Mouse (Mus musculus) neural tube, embryonic 15.5 days (tissue): Measurements from ENCODE around the gene Rab5if. TPM values are rescaled to one million over a fixed set of nuclear protein-coding genes. Genes with fewer than 3 reads are reported as not detected.
"Not testable (repeated sequence)": the region's sequence is repeated elsewhere in the genome, so short reads cannot be mapped to it uniquely, and the experiment has no call there.

Source experiments
- ATAC-seq: fragments of 200-750 bp; cut with Nextera tagmentation; 2 replicates; pipeline ENCODE4 v1.8.0; 2017; ENCODE audit warnings: mild to moderate bottlenecking, moderate TSS enrichment, moderate library complexity; ENCODE audit not compliant: low FRiP score
- H3K27ac ChIP-seq: fragments of 300-500 bp; sonication (generic); replicated peaks from 2 replicates; pipeline ENCODE4 v1.5.1; 2015; ENCODE audit warnings: mild to moderate bottlenecking, inconsistent platforms
- H3K27me3 ChIP-seq: fragments of 300-500 bp; sonication (generic); replicated peaks from 2 replicates; pipeline ENCODE4 v1.6.1; 2015; ENCODE audit warnings: inconsistent platforms
- H3K36me3 ChIP-seq: fragments of 300-500 bp; sonication (generic); 2 replicates; pipeline ENCODE4 v1.6.1; 2015; ENCODE audit warnings: inconsistent platforms
- H3K4me1 ChIP-seq: fragments of 300-500 bp; sonication (generic); 2 replicates; pipeline ENCODE4 v1.6.1; 2015; ENCODE audit warnings: inconsistent platforms
- H3K4me2 ChIP-seq: fragments of 300-500 bp; sonication (generic); 2 replicates; pipeline ENCODE4 v1.6.1; 2015; ENCODE audit warnings: inconsistent platforms, mild to moderate bottlenecking, moderate library complexity
- H3K4me3 ChIP-seq: fragments of 300-500 bp; sonication (generic); replicated peaks from 2 replicates; pipeline ENCODE4 v1.5.1; 2015; ENCODE audit warnings: mild to moderate bottlenecking, inconsistent platforms
- H3K9ac ChIP-seq: fragments of 300-500 bp; sonication (generic); replicated peaks from 2 replicates; pipeline ENCODE4 v1.6.1; 2015; ENCODE audit warnings: mild to moderate bottlenecking, inconsistent platforms
- H3K9me3 ChIP-seq: fragments of 300-500 bp; sonication (generic); replicated peaks from 2 replicates; pipeline ENCODE4 v1.6.1; 2016; ENCODE audit warnings: inconsistent platforms
- WGBS: fragments of 180-500 bp; shearing (Covaris S2); methylation state at CpG from one replicate; pipeline ENCODE4 v1.1.7; 2015; ENCODE audit warnings: mixed read lengths; 5-methylcytosine and 5-hydroxymethylcytosine counted together
- polyA plus RNA-seq: library from polyadenylated mRNA; unstranded; fragments of >200 nt; fragmentation: Nextera tagmentation; extraction: Ambion mirVana; gene quantifications from 2 replicates; pipeline ENCODE4 v1.2.1, GENCODE M21; 2015

The Rab5if gene
- polyA plus RNA-seq = 152 TPM in 2 replicates

DNA sequence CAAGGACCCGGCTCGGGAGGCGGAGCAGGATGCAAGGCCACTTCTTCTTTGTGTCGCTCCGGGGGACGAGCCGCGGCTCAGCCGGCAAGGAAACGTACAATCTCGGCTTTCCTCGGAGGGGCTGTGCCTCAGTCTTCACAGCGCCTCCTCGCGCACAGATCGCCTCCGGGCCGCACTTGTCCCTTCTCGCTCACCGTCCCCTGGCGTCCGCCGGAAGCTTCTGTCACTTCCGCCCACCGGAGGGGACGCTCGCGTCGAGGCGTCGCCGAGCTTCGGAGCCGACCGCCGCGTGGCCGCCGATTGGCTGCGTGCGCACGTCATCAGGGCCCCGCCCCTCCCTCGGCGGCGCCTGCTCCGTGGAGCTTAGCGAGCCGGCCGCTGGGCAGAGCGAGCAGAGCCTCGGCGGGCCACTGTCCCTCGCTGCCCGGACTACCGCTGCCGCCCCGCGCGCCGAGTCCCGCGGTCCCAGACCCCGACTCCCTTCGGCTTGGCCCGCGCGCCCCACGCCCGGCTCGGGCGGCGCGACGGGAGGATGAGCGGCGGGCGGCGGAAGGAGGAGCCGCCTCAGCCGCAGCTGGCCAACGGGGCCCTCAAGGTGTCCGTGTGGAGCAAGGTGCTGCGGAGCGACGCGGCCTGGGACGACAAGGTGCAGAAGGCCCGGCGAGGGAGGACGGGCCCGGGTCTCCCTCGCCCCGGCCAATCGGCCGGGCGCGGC, at the start of gene Rab5if:
Gene Rab5if (plus strand): TSS at position 357 of the 715 bp plus-strand sequence.
- Histone ChIP-seq H3K4me2 (peak within 1 kb of the TSS; percentile 92), H3K4me1 (peaks cover 44% of the 10 kb centered on the region), H3K27ac (peak within 1 kb of the TSS; percentile 92), H3K9me3 (no peaks in the 10 kb centered on the region), H3K36me3 (peaks cover 25% of the 10 kb centered on the region), H3K4me3 (peak within 1 kb of the TSS; percentile 80), H3K27me3 (no peaks in the 10 kb centered on the region), H3K9ac (peak within 1 kb of the TSS; percentile 92)
- WGBS = under 1% methylated on average over 95 of the region's 98 CpGs
- ATAC-seq = peak; percentile 97

DNA sequence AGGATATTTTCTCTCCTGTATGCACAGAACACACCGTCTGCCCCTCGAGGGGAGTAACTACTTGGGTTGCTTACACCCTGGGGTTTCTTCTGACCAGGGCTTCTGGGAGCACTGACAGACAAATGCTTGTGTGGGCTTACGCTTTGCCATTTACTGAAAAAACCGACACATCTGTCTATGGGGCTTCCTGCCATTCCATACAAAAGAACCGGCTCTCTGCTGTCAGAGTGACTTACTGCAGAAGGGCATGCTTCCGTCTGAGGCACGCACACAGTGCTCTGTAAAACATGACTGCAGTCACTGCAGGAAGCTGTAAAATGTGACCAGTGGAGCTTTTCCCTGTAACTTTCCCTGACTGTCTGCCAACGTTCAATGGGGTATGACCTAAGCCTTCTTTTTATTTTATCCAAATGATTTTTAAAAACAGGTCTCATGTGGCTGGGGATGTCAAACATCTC, 48.6 kb upstream of the Rab5if start:
- peaks cover 16% of the 10 kb centered on the region for H3K4me1 ChIP-seq
- 1% methylated on average over 8 of the region's 8 CpGs for whole genome bisulfite sequencing
- no peak overlapping the region for H3K4me3 ChIP-seq
- H3K9me3 ChIP-seq = no peaks in the 10 kb centered on the region
- 0 out of 2 replicates have a peak overlapping the region, but pooled peaks have one; percentile 11 for H3K9ac ChIP-seq
- H3K27me3 ChIP-seq = no peaks in the 10 kb centered on the region; the same call in 1 of the 2 replicates
- no peak; the same call in 1 of the 2 replicates for ATAC-seq
- 0 out of 2 replicates have a peak overlapping the region, but pooled peaks have one; percentile 52 for H3K27ac ChIP-seq
- no peak overlapping the region for H3K4me2 ChIP-seq
- no peaks in the 10 kb centered on the region for H3K36me3 ChIP-seq

DNA sequence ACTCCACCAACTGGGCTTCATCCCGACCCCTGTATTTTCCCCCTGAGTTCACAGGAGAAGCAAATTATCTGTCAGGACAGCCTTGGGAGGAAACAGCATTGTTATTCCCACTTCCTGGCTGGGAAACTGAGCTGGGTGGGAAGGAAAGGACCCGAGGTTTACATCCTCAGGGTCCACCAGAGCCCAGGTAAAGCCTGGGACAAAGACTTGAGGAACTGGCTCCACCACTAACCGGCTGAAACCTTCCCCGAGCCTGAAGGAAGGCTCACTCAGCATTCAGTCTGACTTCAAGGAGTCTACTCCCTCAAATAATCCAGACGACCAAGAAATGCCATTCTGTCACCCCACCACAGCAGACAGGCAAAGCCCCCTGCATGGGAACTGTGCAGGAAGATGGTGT, 48.0 kb upstream of the Rab5if start:
- ATAC-seq = no peak
- Histone ChIP-seq H3K4me3 (no peak overlapping the region), H3K9ac (no peak overlapping the region), H3K27me3 (no peaks in the 10 kb centered on the region; the same call in 1 of the 2 replicates), H3K27ac (0 out of 2 replicates have a peak overlapping the region, but pooled peaks have one; percentile 3), H3K4me1 (peaks cover 16% of the 10 kb centered on the region), H3K9me3 (no peaks in the 10 kb centered on the region), H3K36me3 (no peaks in the 10 kb centered on the region), H3K4me2 (no peak overlapping the region)
- WGBS = 22% methylated on average over 5 of the region's 5 CpGs

DNA sequence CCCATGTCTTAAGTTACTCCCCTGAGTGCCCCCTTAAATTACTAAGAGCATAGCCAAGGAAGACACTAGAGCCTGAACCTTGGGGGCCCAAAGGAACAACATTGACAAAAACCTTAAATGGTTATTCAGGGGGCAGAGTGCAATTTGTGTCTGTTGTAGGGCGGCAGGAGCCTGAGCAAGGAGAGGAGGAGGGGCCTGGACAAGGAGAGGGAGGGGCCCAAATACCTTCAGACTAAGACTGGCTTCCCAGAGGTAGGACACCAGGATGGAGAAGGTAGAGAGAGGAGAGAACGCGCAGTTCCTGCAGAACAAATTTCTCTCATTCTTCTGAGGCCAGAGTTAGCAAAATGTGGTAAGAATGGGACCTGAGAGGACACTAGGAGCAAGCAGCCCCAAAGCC, 47.5 kb upstream of the Rab5if start:
- no peaks in the 10 kb centered on the region for H3K36me3 ChIP-seq
- 64% methylated on average over 3 of the region's 3 CpGs for WGBS
- no peak overlapping the region for H3K4me3 ChIP-seq
- no peaks in the 10 kb centered on the region for H3K9me3 ChIP-seq
- H3K4me2 ChIP-seq = no peak overlapping the region
- no peak for ATAC-seq
- H3K27ac ChIP-seq = no peak overlapping the region
- peaks cover 16% of the 10 kb centered on the region for H3K4me1 ChIP-seq
- H3K27me3 ChIP-seq = no peaks in the 10 kb centered on the region; the same call in 1 of the 2 replicates
- H3K9ac ChIP-seq = no peak overlapping the region

DNA sequence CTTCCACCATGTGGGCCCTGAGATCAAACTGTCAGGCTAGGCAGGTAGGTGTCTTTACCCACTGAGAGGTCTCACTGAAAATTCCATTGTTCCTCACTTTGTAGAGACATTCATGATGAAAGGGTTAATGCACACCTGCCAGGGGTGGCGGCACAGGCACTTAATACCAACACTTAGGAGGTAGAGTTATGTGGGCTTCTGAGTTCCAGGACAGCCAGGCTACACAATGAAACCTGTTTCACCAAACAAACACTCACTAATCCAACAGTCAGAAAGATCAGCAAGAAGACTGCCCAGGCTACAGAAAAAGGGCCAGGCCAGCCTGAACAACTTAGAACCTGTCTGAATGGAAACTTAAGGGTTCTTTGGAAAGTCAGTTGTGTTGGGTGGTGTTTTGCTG, 46.8 kb upstream of the Rab5if start:
- Histone ChIP-seq H3K27ac (no peak overlapping the region), H3K9ac (no peak overlapping the region), H3K4me1 (peaks cover 16% of the 10 kb centered on the region), H3K36me3 (no peaks in the 10 kb centered on the region), H3K27me3 (no peaks in the 10 kb centered on the region; the same call in 1 of the 2 replicates), H3K9me3 (no peaks in the 10 kb centered on the region), H3K4me3 (no peak overlapping the region), H3K4me2 (no peak overlapping the region)
- WGBS = 65% methylated on average over 1 of the region's 1 CpGs
- no peak for ATAC-seq

DNA sequence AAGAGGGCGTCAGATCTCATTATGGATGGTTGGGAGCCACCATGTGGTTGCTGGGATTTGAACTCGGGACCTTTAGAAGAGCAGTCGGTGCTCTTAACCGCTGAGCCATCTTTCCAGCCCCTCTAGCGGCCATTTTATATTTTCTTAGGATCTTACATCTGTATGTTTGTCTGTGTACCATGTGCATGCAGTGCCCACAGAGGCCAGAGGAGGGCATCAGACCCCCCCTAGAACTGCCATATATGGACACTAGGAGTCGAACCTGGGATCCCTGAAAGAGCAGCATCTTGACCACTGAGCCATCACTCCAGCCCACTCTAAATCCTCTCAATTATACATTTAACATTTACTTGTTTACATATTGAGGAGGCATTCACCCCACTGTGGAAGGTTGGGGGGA, 37.8 kb upstream of the Rab5if start:
- 86% methylated on average over 6 of the region's 6 CpGs for WGBS
- not testable (repeated sequence) for H3K9me3 ChIP-seq

DNA sequence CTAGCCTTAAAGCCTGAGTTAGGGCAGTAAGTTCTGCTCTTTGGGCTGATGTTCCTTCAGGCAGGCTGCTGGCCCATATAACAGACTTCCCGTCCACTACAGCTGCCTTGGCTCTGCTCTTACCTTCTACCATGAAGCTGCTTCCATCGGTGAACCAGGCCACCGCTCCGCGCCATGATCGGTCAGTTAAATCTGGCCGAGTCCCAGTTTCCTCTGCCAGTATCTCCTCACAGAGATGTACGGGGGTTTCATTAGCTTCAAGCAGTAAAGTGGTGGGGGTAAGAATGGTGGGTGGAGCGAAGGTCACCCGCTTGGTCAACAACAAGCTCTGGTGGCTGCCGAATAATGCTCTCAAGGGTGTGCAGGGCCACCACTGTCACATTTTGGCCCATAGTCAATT, 28.6 kb upstream of the Rab5if start:
- ATAC-seq = no peak
- Histone ChIP-seq H3K4me1 (peaks cover 4% of the 10 kb centered on the region), H3K4me3 (no peak overlapping the region), H3K27me3 (no peaks in the 10 kb centered on the region), H3K27ac (no peak overlapping the region), H3K9me3 (0 out of 2 replicates have a peak, but pooled peaks cover 10% of the 10 kb centered on the region), H3K4me2 (no peak overlapping the region), H3K9ac (no peak overlapping the region), H3K36me3 (0 out of 2 replicates have a peak, but pooled peaks cover 23% of the 10 kb centered on the region)
- 96% methylated on average over 11 of the region's 11 CpGs for WGBS

More for the DNA sequence above, 37.8 kb upstream of the Rab5if start:
- not testable (repeated sequence) for H3K27me3 ChIP-seq, ATAC-seq, H3K27ac ChIP-seq, H3K4me3 ChIP-seq, H3K4me2 ChIP-seq, H3K36me3 ChIP-seq, H3K4me1 ChIP-seq, H3K9ac ChIP-seq

DNA sequence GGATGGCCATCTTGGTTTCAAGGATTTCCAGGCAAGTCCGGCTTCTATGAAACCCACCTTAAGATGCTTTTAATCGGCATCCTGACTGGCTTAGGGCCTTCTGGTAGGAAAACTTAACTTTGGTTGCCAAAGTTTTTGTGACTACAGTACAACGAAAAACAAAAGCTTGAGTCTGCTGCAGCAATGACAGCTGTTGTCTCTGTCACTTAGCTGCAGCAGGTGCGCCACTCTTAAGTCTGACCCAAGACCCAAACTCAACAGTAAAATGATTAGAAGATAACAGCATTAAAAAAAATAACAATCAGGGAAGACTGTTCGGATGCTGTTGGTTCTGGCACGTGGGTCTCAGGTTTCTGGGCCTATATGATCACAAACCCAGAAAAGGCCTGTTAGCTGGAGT, 24.1 kb upstream of the Rab5if start:
- H3K36me3 ChIP-seq = 0 out of 2 replicates have a peak, but pooled peaks cover 4% of the 10 kb centered on the region
- H3K4me2 ChIP-seq = peak overlapping the region; percentile 98
- 0 out of 2 replicates have a peak overlapping the region, but pooled peaks have one; percentile 45 for H3K27ac ChIP-seq
- no peak overlapping the region for H3K9ac ChIP-seq
- peak overlapping the region; percentile 60 for H3K4me3 ChIP-seq
- no peak for ATAC-seq
- H3K27me3 ChIP-seq = peaks cover 27% of the 10 kb centered on the region
- WGBS = 64% methylated on average over 6 of the region's 6 CpGs
- peaks cover 41% of the 10 kb centered on the region for H3K4me1 ChIP-seq
- H3K9me3 ChIP-seq = no peaks in the 10 kb centered on the region

DNA sequence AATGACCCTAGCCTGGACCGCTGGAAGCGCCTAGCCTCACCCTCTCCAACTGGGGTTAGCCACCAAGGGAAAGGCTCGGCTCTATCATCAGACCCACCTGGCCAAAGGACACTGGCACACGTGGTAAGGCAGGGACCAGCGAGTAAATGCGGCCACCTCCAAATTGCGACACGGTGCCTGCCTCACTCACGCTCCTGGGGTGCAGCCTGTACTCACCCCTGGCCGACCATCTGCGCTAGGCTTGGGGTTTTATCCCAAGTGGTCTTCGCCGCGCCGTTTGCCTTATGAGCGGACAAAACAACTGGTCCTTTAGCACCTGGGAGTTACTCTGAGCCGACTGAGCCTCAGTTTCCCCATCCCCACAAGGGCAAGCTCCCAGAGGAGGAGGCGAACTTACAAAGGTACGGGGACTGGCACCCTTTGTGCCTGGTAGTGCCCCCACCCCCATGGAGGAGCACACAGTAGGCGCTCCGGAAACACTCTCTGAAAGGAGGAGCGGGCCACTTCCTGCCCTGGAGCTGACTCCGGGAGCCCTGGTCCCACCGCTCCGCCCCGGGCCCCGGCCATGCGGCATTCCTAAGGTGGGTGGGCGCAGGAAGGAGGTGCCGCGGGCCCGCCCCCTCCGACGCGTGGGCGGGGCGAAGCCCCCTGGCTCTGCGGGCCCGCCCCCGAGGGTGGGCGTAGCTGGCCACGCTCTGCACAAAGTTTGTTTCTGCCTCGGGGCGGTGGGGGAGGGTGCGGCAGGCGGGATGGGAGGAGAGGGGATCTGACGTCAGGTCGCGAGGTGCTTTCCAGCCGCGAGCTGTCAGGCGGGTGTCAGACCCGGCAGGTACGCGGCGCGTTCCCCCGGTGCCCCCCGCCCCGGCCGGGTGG, 23.4 kb upstream of the Rab5if start, which contains the start of gene Tgif2:
Gene Tgif2 (plus strand): TSS at position 689 of the 873 bp plus-strand sequence.
- Histone ChIP-seq H3K4me3 (peak within 1 kb of the TSS; percentile 60), H3K9me3 (no peaks in the 10 kb centered on the region), H3K27me3 (peaks cover 27% of the 10 kb centered on the region), H3K36me3 (no peaks in the 10 kb centered on the region), H3K4me2 (peak within 1 kb of the TSS; percentile 98), H3K4me1 (peaks cover 45% of the 10 kb centered on the region), H3K27ac (peak within 1 kb of the TSS; percentile 80), H3K9ac (peak within 1 kb of the TSS; percentile 56)
- 2% methylated on average over 56 of the region's 61 CpGs for WGBS
- ATAC-seq = peak; percentile 71; the same call in 1 of the 2 replicates

DNA sequence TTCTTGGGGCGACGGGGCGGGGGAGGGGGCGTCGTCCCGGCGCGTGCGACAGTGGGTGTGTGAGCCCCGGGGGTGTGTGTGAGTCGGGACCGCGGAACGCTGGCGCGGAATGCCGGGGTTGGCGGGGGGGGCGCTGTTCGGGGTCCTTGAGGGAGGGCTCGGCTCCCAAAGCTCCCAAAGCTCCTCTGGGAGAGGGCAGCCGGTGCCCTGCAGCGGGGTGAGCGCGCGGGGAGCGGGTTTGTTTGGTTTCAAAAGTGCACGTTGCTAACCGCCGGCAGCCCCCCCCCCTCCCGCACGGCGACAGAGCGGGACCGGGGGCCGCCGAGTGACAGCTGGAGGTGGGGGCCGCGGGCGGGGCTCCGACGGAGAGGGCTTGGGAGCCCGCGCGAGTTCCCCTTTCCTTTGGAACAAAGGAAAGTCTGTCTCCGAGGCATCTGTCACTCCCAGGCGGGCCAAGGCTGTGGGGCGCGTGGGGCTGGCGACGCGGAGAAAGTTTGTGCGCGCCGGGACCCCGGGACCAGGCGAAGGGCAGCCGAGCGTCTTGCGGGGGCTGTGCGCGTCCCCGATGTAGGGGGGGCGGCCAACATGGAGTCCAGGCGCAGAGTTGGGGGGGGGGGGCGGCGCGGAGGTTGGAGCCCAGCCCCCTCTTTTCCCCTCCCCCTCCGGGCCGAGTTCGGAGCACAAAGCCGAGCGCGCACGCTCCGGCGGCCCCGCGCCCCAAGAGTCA, 22.5 kb upstream of the Rab5if start:
- Histone ChIP-seq H3K9me3 (no peaks in the 10 kb centered on the region), H3K4me1 (peaks cover 53% of the 10 kb centered on the region), H3K4me3 (peak overlapping the region; percentile 60), H3K4me2 (peak overlapping the region; percentile 98), H3K36me3 (no peaks in the 10 kb centered on the region), H3K27ac (peak overlapping the region; percentile 80), H3K27me3 (peaks cover 27% of the 10 kb centered on the region), H3K9ac (peak overlapping the region; percentile 56)
- 1% methylated on average over 47 of the region's 79 CpGs for WGBS
- ATAC-seq = 0 out of 2 replicates have a peak, but pooled peaks have one; percentile 26
